Mouse (Mus musculus): ENCODE results near the gene Cwc25. TPM values are rescaled to one million over a fixed set of nuclear protein-coding genes. Genes with fewer than 3 reads are reported as not detected.
"Not testable (repeated sequence)": the region's sequence is repeated elsewhere in the genome, so short reads cannot be mapped to it uniquely, and the experiment has no call there.

The Cwc25 gene
- total RNA-seq, 2 experiments from 2014 or later: 19.5 to 21.3 TPM

DNA sequence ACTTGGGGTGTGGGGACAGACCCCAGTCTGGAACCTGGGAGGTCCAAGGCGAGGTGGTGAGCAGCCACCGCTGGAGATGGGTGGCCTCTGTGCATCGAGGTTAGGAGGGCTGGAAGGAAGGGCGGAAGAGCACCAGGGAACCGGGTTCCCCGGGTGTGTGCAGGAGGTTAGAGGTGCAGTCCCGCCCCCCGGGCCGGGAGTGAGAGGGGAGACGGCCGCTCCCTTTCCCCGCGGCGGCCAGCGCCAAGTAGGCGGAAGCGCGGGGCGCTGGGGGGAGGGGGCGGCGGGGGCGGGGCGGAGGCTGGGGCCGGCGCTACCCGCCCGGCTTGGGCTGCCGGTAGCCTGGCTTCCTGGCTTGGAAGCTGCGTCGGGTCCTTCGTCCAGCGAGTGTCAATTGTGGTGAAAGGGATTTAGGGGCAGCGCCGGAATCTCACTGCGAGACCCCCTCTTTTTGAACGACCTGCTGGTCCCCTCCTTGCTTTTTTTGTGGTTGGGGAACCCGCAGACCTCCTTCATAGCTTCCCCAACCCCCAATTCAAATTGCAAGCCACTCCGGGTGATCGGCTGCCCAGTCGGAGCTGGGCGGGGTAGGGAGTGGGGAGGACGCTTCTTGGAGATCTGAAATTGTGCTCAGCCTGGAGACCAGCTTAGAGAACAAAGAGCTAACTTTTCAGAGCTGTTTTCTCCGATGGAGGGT, 33.8 kb upstream of the Cwc25 start:
- peak; percentile 53 to 65 for DNase-seq (ENCODE audit: extremely low spot score in 1 of 2, low spot score in 2 of 2)
- no peak for TF ChIP-seq CTCF (IDR thresholded peaks at IDR 0.05)

DNA sequence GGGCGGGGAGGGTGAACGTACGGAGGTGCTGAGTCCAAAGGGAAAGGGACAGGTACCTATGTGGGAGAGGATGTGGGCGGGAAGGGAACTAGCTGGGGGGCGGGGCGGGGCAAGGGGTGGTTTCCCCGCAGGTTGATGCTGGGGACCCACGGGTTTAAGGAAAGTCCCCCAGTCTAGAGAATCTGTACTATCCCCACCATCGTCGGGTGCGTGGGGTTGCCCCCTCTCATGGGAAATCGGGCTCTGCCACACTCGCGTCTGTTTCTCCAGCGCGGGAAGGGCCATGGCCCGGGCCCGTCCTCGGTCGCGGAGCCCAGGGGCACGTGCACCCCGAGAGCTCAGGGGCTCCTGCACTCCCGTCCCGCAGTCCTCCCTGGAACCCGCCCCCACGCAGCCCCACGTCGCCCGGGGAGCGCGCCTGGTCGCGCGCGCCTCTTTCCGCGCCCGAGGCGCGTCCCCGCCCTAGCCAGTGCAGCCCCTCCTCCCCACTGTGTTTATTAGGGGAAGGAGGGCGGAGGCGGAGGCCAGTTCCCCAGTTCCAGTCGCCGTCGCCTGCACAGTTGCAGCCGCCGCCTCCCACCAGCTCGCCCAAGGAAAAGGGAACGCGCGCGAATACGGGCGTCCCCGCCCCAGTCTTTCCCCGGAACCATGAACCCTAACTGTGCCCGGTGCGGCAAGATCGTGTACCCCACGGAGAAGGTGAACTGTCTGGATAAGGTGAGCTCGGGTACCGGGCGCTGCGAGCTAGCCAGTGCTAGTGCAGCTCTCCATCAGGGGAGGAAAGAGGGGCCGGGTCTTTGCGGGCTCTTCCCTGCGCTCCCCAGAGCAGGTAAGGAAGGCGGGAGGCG, 33.0 kb upstream of the Cwc25 start:
- intact Hi-C loops (cut with DNase I): loop anchor here (2.0 kb wide), 1 partner anchor 189 kb away; no protein-coding TSS in a partner anchor
- peak; percentile 89 to 90 for DNase-seq (ENCODE audit: extremely low spot score in 1 of 2, low spot score in 2 of 2)
- TF ChIP-seq CTCF (IDR thresholded peaks at IDR 0.05): no peak
- H3K27ac ChIP-seq: peak overlapping the region; percentile 98
- peak overlapping the region; percentile 75 for H3K4me3 ChIP-seq

More for the DNA sequence above, 33.8 kb upstream of the Cwc25 start:
- intact Hi-C loops (cut with DNase I): loop anchor here (2.0 kb wide), 2 partner anchors 85 to 189 kb away; partner anchors contain the start of gene Fbxo47
- Histone ChIP-seq H3K4me3 (peak overlapping the region; percentile 75), H3K27ac (peak overlapping the region; percentile 98)

- Histone ChIP-seq H3K4me3 (peak within 1 kb of the TSS; percentile 75), H3K27ac (peak within 1 kb of the TSS; percentile 98)
- peak; percentile 88 to 94 for DNase-seq (ENCODE audit: extremely low spot score in 1 of 2, low spot score in 2 of 2)
- TF ChIP-seq CTCF (IDR thresholded peaks at IDR 0.05): no peak
- intact Hi-C loops (cut with DNase I): loop anchor here (2.0 kb wide), 1 partner anchor 190 kb away; no protein-coding TSS in a partner anchor
Measured at GRCm38 (mm10) chr11:97798782-97799145, 32.4 kb upstream of the Cwc25 start, which contains the start of gene Lasp1. Gene Lasp1 (plus strand): TSS chr11:97799000.

DNA sequence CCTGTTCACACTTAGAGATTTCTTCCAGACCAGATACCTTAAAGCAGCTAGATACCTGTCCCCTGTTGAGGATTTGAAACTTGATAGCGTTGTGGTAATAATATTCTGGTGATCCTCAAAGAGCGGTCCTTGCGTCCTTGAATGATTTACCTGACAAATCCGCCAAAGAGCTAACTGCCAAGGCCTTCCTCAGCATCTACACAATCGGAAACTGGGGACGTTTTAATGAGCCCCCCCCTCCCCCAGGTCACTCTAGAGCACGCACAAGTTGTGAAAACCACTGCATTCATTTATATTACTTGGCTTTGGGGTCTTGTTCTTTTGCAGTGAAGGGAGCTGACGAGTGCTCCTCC, 31.7 kb upstream of the Cwc25 start:
- H3K27ac ChIP-seq: no peak overlapping the region
- intact Hi-C loops (cut with DNase I): loop anchor here (2.0 kb wide), 1 partner anchor 191 kb away; no protein-coding TSS in a partner anchor
- H3K4me3 ChIP-seq: no peak overlapping the region
- TF ChIP-seq CTCF (IDR thresholded peaks at IDR 0.05): no peak
- no peak for DNase-seq (ENCODE audit: extremely low spot score in 1 of 2, low spot score in 2 of 2)

- Histone ChIP-seq H3K4me3 (no peak overlapping the region), H3K27ac (no peak overlapping the region)
- no peak for DNase-seq (ENCODE audit: extremely low spot score in 1 of 2, low spot score in 2 of 2)
- no peak for TF ChIP-seq CTCF (IDR thresholded peaks at IDR 0.05)
- intact Hi-C loops (cut with DNase I): loop anchor here (2.0 kb wide), 1 partner anchor 191 kb away; no protein-coding TSS in a partner anchor
Measured at GRCm38 (mm10) chr11:97797369-97798082, 31.2 kb upstream of the Cwc25 start.

GRCm38 (mm10) chr11:97796910-97797309, 30.6 kb upstream of the Cwc25 start:
- peak; percentile 81 to 82 for DNase-seq (ENCODE audit: extremely low spot score in 1 of 2, low spot score in 2 of 2)
- Histone ChIP-seq H3K27ac (no peak overlapping the region), H3K4me3 (peak overlapping the region; percentile 5; the same call in 1 of the 2 replicates)
- intact Hi-C loops (cut with DNase I): no loop called here
- peak; percentile 46 for TF ChIP-seq CTCF (IDR thresholded peaks at IDR 0.05)

GRCm38 (mm10) chr11:97793165-97793564, 26.8 kb upstream of the Cwc25 start:
- peak; percentile 76 for TF ChIP-seq CTCF (IDR thresholded peaks at IDR 0.05)
- no peak overlapping the region for H3K4me3 ChIP-seq
- no peak for DNase-seq (ENCODE audit: extremely low spot score in 1 of 2, low spot score in 2 of 2)
- intact Hi-C loops (cut with DNase I): loop anchor here (1.0 kb wide), 1 partner anchor 90 kb away; no protein-coding TSS in a partner anchor
- H3K27ac ChIP-seq: no peak overlapping the region

GRCm38 (mm10) chr11:97790778-97791438, 24.6 kb upstream of the Cwc25 start:
- H3K27ac ChIP-seq; intact Hi-C loops (cut with DNase I); DNase-seq (ENCODE audit: extremely low spot score in 1 of 2, low spot score in 2 of 2); H3K4me3 ChIP-seq: not testable (repeated sequence)

DNA sequence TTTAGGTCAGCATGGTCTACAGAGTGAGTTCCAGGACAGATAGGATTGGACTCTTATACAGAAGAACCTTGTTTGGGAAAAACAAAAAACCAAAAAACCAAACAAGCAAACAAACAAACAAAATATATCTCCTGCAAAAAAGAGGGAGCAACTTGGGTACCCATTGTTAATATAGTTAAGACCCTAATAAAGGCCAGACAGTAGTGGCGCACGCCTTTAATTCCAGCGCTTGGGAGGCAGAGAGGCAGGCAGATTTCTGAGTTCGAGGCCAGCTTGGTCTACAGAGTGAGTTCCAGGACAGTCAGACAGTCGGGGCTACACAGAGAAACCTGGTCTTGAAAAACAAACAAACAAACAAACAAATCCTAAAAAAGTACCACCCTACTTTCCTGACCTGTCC, 23.4 kb upstream of the Cwc25 start:
- DNase-seq (ENCODE audit: extremely low spot score in 1 of 2, low spot score in 2 of 2): no peak
- Histone ChIP-seq H3K27ac (no peak overlapping the region), H3K4me3 (no peak overlapping the region)
- intact Hi-C loops (cut with DNase I): no loop called here
- no peak for TF ChIP-seq CTCF (IDR thresholded peaks at IDR 0.05)

GRCm38 (mm10) chr11:97787961-97788360, 21.6 kb upstream of the Cwc25 start:
- intact Hi-C loops (cut with DNase I): no loop called here

GRCm38 (mm10) chr11:97782564-97782895, 16.2 kb upstream of the Cwc25 start:
- Histone ChIP-seq H3K27ac (peak overlapping the region; percentile 95), H3K4me3 (peak overlapping the region; percentile 71)
- no peak for TF ChIP-seq CTCF (IDR thresholded peaks at IDR 0.05)
- intact Hi-C loops (cut with DNase I): loop anchor here (1.0 kb wide), 1 partner anchor 16 kb away; the partner anchor contains the start of gene Cwc25
- DNase-seq (ENCODE audit: extremely low spot score in 1 of 2, low spot score in 2 of 2): no peak

More at GRCm38 (mm10) chr11:97787961-97788360, 21.6 kb upstream of the Cwc25 start:
- DNase-seq (ENCODE audit: extremely low spot score in 1 of 2, low spot score in 2 of 2): no peak
- H3K27ac ChIP-seq: no peak overlapping the region
- no peak overlapping the region for H3K4me3 ChIP-seq
- TF ChIP-seq CTCF (IDR thresholded peaks at IDR 0.05): no peak
